Mouse (Mus musculus): ENCODE measurements around the gene Usp4. TPM values are rescaled to one million over a fixed set of nuclear protein-coding genes. Genes with fewer than 3 reads are reported as not detected.
"Not testable (repeated sequence)": the region's sequence is repeated elsewhere in the genome, so short reads cannot be mapped to it uniquely, and the experiment has no call there.

Usp4 gene
- 127 and 133 TPM in 2 replicates for polyA plus RNA-seq (2016; fragmentation: Nextera tagmentation; extraction: Ambion mirVana)

- H3K9me3 ChIP-seq = no peaks in the 10 kb centered on the region
- DNase-seq (ENCODE audit: low spot score) = peak; percentile 94
- peak within 1 kb of the TSS; percentile 88 for H3K4me3 ChIP-seq
- H3K4me1 ChIP-seq = peaks cover 21% of the 10 kb centered on the region
- H3K27me3 ChIP-seq (replicated peaks; ENCODE audit: low read depth, poor library complexity, severe bottlenecking) = no peaks in the 10 kb centered on the region
- H3K27ac ChIP-seq (replicated peaks) = peak within 1 kb of the TSS; percentile 96
- peaks cover 35% of the 10 kb centered on the region for H3K36me3 ChIP-seq (replicated peaks)
- under 1% methylated on average over 75 of the region's 75 CpGs for WGBS
Measured at GRCm38 (mm10) chr9:108347540-108348289, at the start of gene Usp4. Gene Usp4, plus strand, starts transcription at chr9:108347853.

DNA sequence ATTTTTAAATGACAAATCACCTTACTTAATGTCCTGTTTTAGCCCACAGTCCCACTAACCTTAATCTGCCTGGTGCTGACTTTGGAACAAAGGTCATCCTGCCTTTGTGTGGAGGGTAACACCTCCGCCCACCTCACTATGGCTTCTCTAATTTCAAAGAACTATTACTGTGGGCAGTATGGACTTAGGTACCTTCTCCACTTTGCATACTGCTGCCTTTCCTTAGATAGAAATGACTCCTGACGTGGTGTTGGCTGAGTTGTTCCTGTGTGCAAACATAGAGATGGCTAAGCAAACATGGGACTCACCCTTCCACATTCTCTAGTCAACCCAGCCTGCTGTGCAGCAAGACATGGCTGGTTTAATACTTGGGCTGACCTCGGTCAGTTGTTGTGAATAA lies 45.8 kb upstream of the Usp4 start:
- Histone ChIP-seq H3K27me3 (replicated peaks; ENCODE audit: low read depth, poor library complexity, severe bottlenecking) (no peaks in the 10 kb centered on the region), H3K36me3 (replicated peaks) (peaks cover 51% of the 10 kb centered on the region), H3K27ac (replicated peaks) (no peak overlapping the region), H3K4me1 (peaks cover 19% of the 10 kb centered on the region), H3K9me3 (no peaks in the 10 kb centered on the region), H3K4me3 (no peak overlapping the region)
- no peak for DNase-seq (ENCODE audit: low spot score)
- 83% methylated on average over 3 of the region's 3 CpGs for WGBS

DNA sequence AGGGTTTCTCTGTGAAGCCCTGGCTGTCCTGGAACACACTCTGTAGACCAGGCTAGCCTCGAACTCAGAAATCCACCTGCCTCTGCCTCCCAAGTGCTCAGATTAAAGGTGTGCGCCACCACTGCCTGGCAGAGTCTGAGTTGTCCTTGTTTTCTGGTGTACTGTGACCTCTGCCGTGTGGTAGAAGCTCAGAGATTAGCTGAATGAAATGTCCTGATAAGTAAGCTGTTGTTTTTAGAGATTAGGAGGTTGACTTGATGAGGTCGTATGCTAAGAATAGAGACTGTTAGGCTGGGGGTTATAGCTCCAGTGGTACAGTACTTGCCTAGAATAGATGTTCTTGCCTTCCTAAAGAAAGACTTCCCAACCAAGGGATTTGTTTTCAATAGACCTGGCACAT lies 42.9 kb upstream of the Usp4 start:
- Histone ChIP-seq H3K27ac (replicated peaks) (peak overlapping the region; percentile 99; the same call in 1 of the 2 replicates), H3K4me1 (peaks cover 32% of the 10 kb centered on the region), H3K27me3 (replicated peaks; ENCODE audit: low read depth, poor library complexity, severe bottlenecking) (no peaks in the 10 kb centered on the region), H3K4me3 (peak overlapping the region; percentile 94), H3K36me3 (replicated peaks) (peaks cover 44% of the 10 kb centered on the region), H3K9me3 (no peaks in the 10 kb centered on the region)
- 88% methylated on average over 4 of the region's 4 CpGs for WGBS
- DNase-seq (ENCODE audit: low spot score) = no peak

- peaks cover 42% of the 10 kb centered on the region for H3K36me3 ChIP-seq (replicated peaks)
- no peaks in the 10 kb centered on the region for H3K27me3 ChIP-seq (replicated peaks; ENCODE audit: low read depth, poor library complexity, severe bottlenecking)
- H3K27ac ChIP-seq (replicated peaks) = peak overlapping the region; percentile 99
- no peaks in the 10 kb centered on the region for H3K9me3 ChIP-seq
- peak overlapping the region; percentile 94 for H3K4me3 ChIP-seq
- no peak for DNase-seq (ENCODE audit: low spot score)
- H3K4me1 ChIP-seq = peaks cover 36% of the 10 kb centered on the region
- 9% methylated on average over 1 of the region's 1 CpGs for WGBS
Measured at GRCm38 (mm10) chr9:108305170-108305569, 42.5 kb upstream of the Usp4 start.

- H3K36me3 ChIP-seq (replicated peaks) = peaks cover 36% of the 10 kb centered on the region
Measured at GRCm38 (mm10) chr9:108305629-108306520, 41.8 kb upstream of the Usp4 start, which contains the start of the genes Rhoa and Tcta. Gene Rhoa, plus strand, starts transcription at chr9:108306129. Gene Tcta, minus strand, starts transcription at chr9:108306160.

GRCm38 (mm10) chr9:108306571-108306980 lies 41.1 kb upstream of the Usp4 start:
- peak overlapping the region; percentile 94 for H3K4me3 ChIP-seq
- peak; percentile 87 for DNase-seq (ENCODE audit: low spot score)
- H3K27ac ChIP-seq (replicated peaks) = peak overlapping the region; percentile 99
- H3K27me3 ChIP-seq (replicated peaks; ENCODE audit: low read depth, poor library complexity, severe bottlenecking) = no peaks in the 10 kb centered on the region
- no peaks in the 10 kb centered on the region for H3K9me3 ChIP-seq
- peaks cover 34% of the 10 kb centered on the region for H3K36me3 ChIP-seq (replicated peaks)
- peaks cover 36% of the 10 kb centered on the region for H3K4me1 ChIP-seq
- under 1% methylated on average over 48 of the region's 51 CpGs for WGBS

More at GRCm38 (mm10) chr9:108305629-108306520, 41.8 kb upstream of the Usp4 start, which contains the start of the genes Rhoa and Tcta:
- DNase-seq (ENCODE audit: low spot score) = peak; percentile 98
- under 1% methylated on average over 81 of the region's 81 CpGs for WGBS
- Histone ChIP-seq H3K27ac (replicated peaks) (peak within 1 kb of the TSS; percentile 99), H3K4me1 (peaks cover 36% of the 10 kb centered on the region), H3K27me3 (replicated peaks; ENCODE audit: low read depth, poor library complexity, severe bottlenecking) (no peaks in the 10 kb centered on the region), H3K9me3 (no peaks in the 10 kb centered on the region), H3K4me3 (peak within 1 kb of the TSS; percentile 94)

- Histone ChIP-seq H3K27me3 (replicated peaks; ENCODE audit: low read depth, poor library complexity, severe bottlenecking) (no peaks in the 10 kb centered on the region), H3K27ac (replicated peaks) (peak overlapping the region; percentile 99), H3K4me1 (peaks cover 36% of the 10 kb centered on the region), H3K4me3 (peak overlapping the region; percentile 94), H3K9me3 (no peaks in the 10 kb centered on the region), H3K36me3 (replicated peaks) (peaks cover 29% of the 10 kb centered on the region)
- WGBS = 27% methylated on average over 12 of the region's 12 CpGs
- DNase-seq (ENCODE audit: low spot score) = no peak
Measured at GRCm38 (mm10) chr9:108307021-108307807, 40.4 kb upstream of the Usp4 start.

DNA sequence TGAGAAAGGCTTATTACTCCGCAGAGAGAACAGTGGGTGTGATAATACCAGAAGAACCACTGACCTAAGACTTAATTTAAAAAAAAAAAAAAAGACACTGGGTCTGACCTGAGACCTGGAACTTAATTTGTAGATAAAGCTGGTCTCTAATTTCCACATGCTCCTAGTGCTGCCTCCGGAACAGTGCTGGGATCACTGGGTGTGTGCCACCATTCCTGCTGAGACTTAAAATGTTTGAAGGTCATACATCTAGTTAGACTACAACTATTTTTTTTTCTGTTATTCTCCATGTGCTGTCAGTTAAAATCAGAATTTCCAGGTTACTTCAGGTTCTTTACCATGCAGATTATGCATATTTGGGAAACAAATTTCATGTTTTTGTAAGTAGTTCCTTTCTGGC lies 39.5 kb upstream of the Usp4 start:
- no peak for DNase-seq (ENCODE audit: low spot score)

DNA sequence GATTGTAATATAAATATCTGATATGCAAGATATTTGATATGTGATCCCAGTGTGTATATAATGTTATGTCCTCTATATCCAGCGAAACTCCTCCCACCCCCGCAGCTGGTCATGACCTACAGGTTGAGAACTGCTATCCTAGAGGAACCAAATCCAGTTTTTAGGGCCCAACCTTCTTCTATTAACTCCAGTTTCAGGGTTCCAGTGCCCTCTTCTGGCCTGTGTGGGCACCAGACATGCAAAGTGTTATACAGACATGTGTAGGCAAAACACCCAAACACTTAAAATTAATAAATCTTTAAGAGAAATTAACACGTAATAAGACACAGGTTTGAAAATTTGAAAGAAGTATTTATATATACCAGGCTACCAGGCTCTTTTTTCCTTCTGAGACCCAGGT lies 30.1 kb upstream of the Usp4 start:
- no peak overlapping the region for H3K4me3 ChIP-seq
- no peaks in the 10 kb centered on the region for H3K27me3 ChIP-seq (replicated peaks; ENCODE audit: low read depth, poor library complexity, severe bottlenecking)
- WGBS = 94% methylated on average over 3 of the region's 3 CpGs
- H3K27ac ChIP-seq (replicated peaks) = no peak overlapping the region
- H3K4me1 ChIP-seq = 0 out of 2 replicates have a peak, but pooled peaks cover 2% of the 10 kb centered on the region
- DNase-seq (ENCODE audit: low spot score) = no peak
- H3K36me3 ChIP-seq (replicated peaks) = peaks cover 84% of the 10 kb centered on the region
- H3K9me3 ChIP-seq = no peaks in the 10 kb centered on the region

More for the DNA sequence above, 39.5 kb upstream of the Usp4 start:
- Histone ChIP-seq H3K27me3 (replicated peaks; ENCODE audit: low read depth, poor library complexity, severe bottlenecking) (no peaks in the 10 kb centered on the region), H3K4me1 (peaks cover 36% of the 10 kb centered on the region), H3K27ac (replicated peaks) (no peak overlapping the region), H3K4me3 (peak overlapping the region; percentile 94), H3K36me3 (replicated peaks) (peaks cover 23% of the 10 kb centered on the region), H3K9me3 (no peaks in the 10 kb centered on the region)
- WGBS = 78% methylated on average over 2 of the region's 2 CpGs

- DNase-seq (ENCODE audit: low spot score) = no peak
- 0 out of 2 replicates have a peak, but pooled peaks cover 2% of the 10 kb centered on the region for H3K4me1 ChIP-seq
- no peak overlapping the region for H3K27ac ChIP-seq (replicated peaks)
- no peaks in the 10 kb centered on the region for H3K9me3 ChIP-seq
- H3K36me3 ChIP-seq (replicated peaks) = peaks cover 92% of the 10 kb centered on the region
- H3K4me3 ChIP-seq = no peak overlapping the region
- no peaks in the 10 kb centered on the region for H3K27me3 ChIP-seq (replicated peaks; ENCODE audit: low read depth, poor library complexity, severe bottlenecking)
- WGBS = 92% methylated on average over 2 of the region's 2 CpGs
Measured at GRCm38 (mm10) chr9:108318462-108318861, 29.2 kb upstream of the Usp4 start.

GRCm38 (mm10) chr9:108322054-108322453 lies 25.6 kb upstream of the Usp4 start:
- DNase-seq (ENCODE audit: low spot score); H3K4me1 ChIP-seq; H3K4me3 ChIP-seq; H3K27ac ChIP-seq (replicated peaks); H3K9me3 ChIP-seq; H3K27me3 ChIP-seq (replicated peaks; ENCODE audit: low read depth, poor library complexity, severe bottlenecking): not testable (repeated sequence)
- 82% methylated on average over 7 of the region's 7 CpGs for WGBS
- peaks cover 93% of the 10 kb centered on the region for H3K36me3 ChIP-seq (replicated peaks)

DNA sequence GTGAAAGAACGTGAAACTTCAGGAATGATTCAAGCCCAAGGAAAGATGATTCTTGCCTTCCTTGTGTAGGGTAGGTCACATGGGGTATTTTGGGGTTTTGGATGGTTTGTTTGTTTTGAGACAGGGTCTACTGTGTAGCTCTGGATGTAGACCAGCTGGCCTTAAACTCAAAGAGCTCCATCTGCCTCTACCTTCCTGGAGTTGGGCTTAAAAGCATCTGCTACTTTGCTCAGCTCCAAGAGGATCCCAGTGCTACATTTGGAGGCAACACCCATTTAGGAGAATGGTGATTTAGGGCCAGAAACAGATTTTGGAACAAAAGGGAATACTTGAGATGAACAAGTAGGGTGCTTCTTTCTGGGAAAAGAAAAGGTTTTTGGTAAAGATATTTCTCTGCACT lies 22.9 kb upstream of the Usp4 start:
- H3K9me3 ChIP-seq = no peaks in the 10 kb centered on the region
- no peak for DNase-seq (ENCODE audit: low spot score)
- H3K27me3 ChIP-seq (replicated peaks; ENCODE audit: low read depth, poor library complexity, severe bottlenecking) = no peaks in the 10 kb centered on the region
- H3K4me1 ChIP-seq = 0 out of 2 replicates have a peak, but pooled peaks cover 2% of the 10 kb centered on the region
- peaks cover 97% of the 10 kb centered on the region for H3K36me3 ChIP-seq (replicated peaks)
- H3K4me3 ChIP-seq = no peak overlapping the region
- 87% methylated on average over 1 of the region's 1 CpGs for WGBS
- no peak overlapping the region for H3K27ac ChIP-seq (replicated peaks)
